In the genomic region with DNA sequence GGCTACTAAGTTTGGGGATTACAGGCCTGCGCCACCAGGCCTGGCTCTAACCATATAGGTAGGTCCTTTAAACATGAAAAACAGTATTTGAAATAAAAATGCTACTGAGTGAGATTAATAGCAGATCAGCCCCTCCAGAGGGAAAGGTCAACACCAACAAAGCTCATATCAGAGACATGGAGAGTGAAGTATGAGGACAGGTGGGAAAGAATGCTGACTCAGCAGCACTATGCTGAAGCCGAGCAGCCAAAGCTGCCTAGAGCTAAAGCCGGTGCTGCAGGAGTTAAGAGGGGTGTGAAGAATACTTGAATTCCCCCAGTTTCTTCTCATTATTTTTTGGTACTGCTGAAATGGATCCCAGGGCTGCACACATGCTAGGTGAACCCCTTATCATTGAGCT, we compare ENCODE assay signal across 19 mouse cellular contexts.
"Had no signal": no experiment of that assay in that cellular context is flagged by ENCODE, and none has a peak within 500 bp of the region (broad histone marks: within the 10 kb centered on the region; RNA-seq: fewer than 3 reads in every experiment).

No protein-coding gene starts in this region.

- H3K27ac ChIP-seq: liver, embryonic 15.5 days; midbrain, embryonic 13.5 days; neural tube, embryonic 13.5 days; neural tube, embryonic 15.5 days had no signal

- H3K9ac ChIP-seq: liver, embryonic 15.5 days; liver, postnatal 0 days; lung, embryonic 14.5 days; midbrain, embryonic 13.5 days; neural tube, embryonic 13.5 days; neural tube, embryonic 15.5 days had no signal

- H3K9me3 ChIP-seq: liver, embryonic 15.5 days; midbrain, embryonic 13.5 days; neural tube, embryonic 13.5 days; neural tube, embryonic 15.5 days had no signal

- H3K4me2 ChIP-seq: liver, embryonic 15.5 days; lung, embryonic 14.5 days; midbrain, embryonic 11.5 days; midbrain, embryonic 13.5 days; neural tube, embryonic 13.5 days; neural tube, embryonic 15.5 days had no signal

- H3K27me3 ChIP-seq: liver, embryonic 15.5 days; midbrain, embryonic 13.5 days; neural tube, embryonic 13.5 days; neural tube, embryonic 15.5 days had no signal

- H3K4me3 ChIP-seq: liver, embryonic 15.5 days; midbrain, embryonic 13.5 days; myocyte; neural tube, embryonic 13.5 days; neural tube, embryonic 15.5 days had no signal

- H3K36me3 ChIP-seq: liver, embryonic 15.5 days; midbrain, embryonic 13.5 days; neural tube, embryonic 13.5 days; neural tube, embryonic 15.5 days had no signal

- ATAC-seq: liver, postnatal 0 days; midbrain, embryonic 13.5 days; midbrain, embryonic 16.5 days had no signal

- H3K4me1 ChIP-seq: liver, embryonic 15.5 days; midbrain, embryonic 13.5 days; neural tube, embryonic 13.5 days; neural tube, embryonic 15.5 days had no signal

- DNase-seq: liver, postnatal 0 days; lung, embryonic 14.5 days; lung, postnatal 10 days; lung, postnatal 4 days; retina, postnatal 1 day; right cerebral cortex, adult 18-20 months; right cerebral cortex, postnatal 25 days; right cerebral cortex, postnatal 4 days; spleen, adult 18-20 months; thymus, adult 18-20 months; thymus, postnatal 14 days; thymus, postnatal 36 days had no signal
